Mouse (Mus musculus): Measurements from ENCODE around the gene Vti1a.
A peak's percentile ranks its signal among the peaks of the same experiment; 100 is the strongest.

Gene Vti1a

DNA sequence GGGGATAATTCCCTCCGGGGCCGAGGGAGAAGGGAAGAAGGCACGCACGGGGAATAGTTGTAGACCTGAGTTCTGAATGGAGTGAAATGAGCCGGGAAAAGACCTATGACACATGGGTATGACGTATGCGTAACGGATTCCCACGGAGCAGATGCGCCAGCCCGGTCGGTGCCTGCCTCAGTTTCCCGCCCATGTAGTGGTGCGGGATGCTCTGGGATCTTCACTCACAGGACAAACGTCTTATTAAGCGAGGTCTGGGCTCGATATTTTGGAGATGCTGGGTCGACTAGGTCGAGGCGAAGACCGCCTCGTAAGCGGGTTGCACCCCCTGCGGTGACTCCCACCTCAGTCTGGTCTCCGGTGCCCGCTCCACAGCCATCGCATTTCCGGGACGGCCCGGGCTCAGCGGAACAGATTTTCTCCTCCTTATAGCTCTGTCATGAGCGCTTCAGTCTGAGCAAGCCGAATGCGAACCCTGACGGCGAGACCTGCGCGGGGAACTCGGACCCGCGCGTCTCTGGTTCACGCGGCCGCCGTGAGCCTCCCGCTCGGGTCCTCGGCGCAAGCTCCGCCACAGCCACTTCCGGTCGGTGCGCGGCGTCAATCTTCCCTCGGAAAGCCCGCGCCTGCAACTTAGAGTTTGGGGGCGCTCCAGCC lies 515 bp upstream of the Vti1a start, which contains the start of gene Zdhhc6:
Gene Zdhhc6, minus strand, starts transcription at position 581 of the 657 bp plus-strand sequence.
- peak; percentile 87 for DNase-seq

DNA sequence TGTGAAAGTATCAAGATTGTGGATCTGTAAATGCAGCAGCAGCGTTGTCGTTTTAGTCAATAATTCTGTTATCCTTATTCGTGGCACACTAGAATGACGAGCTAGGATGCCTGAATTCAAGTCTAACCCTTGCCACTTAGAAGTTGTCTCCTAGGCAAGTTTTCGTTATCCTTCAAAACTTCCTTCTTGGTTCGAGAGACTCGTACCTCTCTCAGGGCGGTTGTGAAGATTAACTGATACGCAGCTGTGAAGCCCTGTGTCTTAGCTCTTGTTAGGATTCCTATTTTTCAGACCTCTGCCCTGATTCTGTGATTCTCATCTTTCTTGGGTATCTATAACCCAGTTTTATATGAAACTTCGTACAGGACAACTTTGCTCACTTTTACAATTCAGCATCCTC lies 806 bp downstream of the Vti1a start:
- no peak for DNase-seq

DNA sequence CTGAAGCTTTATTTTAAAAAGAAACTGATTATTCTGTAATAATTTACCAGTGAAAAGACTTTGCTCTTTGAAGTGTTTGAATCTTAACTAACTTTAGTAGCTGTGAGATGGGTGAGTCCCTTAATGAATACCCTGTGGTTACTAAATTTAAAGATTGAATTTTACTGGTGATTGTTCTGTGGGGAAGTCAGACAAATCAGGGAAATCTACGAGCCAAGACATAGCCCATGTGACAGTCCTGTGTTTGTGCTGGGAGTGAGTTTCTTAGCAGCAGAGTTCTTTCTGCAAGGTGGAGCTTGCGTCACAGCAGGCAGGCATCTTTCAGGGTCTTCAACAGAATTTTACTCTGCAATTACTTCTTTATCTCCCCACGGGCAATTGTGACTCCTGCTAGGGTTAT lies 2.9 kb downstream of the Vti1a start:
- DNase-seq = no peak

DNA sequence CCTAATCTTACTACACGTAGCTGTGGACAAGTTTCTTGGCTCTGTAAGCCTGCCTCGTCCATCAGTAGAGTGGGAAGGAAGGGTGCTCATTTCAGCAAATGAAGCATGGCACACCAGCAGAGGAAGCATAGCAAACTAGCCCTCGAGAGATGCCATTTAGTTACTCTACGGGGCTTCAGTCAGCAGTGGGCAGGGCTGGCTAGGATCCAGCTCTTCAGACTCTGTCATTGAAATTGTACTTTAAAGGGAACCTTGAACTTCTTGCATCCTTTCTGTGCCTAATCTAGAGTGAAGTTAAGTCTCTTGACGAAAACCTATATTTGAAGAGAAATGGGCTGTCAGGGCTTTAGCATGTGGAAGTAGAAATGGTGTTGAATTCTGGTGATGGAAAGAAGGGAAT lies 3.4 kb downstream of the Vti1a start:
- DNase-seq = no peak

DNA sequence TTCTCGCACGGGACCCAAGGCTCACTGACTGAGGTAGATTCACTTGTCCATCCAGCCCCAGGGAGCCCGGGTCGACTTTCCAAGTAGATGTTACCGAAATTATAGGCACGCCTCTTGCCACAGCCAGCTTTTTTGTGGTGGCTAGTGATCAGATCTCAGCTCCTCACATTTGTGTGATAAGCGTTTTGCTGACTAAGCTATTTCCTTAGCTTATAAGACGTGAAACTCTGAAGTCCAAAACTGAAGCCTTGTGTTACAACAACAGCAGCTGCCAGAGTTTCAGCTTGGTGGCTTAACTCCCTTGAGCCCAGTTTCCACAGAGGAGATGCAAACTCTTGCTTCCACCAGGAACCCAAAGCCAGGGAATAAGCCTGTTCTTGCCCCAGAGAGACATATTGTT lies 6.5 kb downstream of the Vti1a start:
- DNase-seq = no peak

DNA sequence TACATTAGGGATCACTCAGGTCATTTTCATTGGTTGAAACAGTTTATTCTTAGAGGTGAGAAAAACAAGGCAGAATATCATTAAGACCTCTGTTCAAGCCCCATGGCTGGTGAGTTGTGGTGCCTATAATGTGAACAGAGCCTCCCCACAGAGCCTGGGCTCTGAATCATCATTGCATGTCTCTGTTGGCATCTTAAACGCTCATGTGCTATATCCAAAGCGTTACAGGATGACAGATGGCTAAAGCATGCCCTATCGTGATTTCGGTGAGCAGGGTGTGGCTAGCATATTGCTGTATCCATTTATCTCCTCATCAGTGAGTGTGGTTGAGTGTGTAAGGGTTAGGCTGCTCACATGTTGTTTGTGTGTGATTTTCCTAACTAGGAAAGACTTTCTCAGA lies 11.4 kb downstream of the Vti1a start:
- no peak for DNase-seq

DNA sequence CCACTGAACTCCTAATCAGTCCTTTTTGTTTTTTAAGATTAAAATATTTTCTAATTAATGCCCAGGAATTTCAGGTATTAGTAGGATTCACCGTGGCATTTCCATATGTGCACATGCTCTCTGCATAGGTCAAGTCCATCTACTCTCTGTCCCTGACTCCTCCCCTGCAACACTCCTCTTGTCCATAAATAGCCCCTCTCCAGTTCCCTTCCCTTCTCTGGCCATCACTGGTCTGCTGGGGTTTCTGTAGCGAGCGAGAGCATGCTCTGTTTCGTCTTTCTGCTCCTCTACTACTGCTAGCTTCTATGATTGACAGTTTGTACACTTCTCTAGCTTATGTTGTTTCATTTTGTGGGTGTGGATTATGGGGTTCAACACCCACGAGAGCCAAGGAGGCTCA lies 15.7 kb downstream of the Vti1a start:
- DNase-seq = no peak

DNA sequence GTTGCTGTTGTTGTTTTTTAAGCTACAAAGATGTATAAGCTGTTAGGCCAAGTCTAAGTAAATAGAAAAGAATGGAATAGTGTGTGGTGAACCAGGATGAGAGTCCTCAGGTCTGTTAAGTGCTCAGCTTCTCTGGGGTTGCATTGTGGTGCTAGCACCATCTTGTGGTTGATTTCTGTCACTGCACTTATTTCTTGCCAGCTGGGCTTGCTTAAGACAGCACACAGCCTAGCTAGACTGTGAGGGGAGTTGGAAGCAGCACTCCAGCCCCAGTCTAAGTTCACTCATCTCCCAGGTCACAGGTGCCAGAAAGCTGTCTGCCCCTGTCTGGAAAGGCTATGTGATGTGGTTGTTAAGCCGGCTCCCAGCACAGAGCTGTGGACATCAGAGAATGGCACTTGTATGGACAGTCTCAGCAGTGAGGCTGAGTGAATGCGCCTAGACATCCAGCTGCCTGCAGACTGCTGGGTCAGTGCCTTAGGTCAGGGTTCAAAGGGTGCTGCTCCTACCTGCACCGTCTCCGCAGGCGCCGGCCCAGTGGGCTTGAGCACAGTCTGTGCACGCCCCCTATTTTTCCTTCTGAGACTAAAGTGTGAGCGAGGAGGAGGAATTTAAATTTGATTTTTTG lies 16.7 kb downstream of the Vti1a start:
- DNase-seq = peak; percentile 82

DNA sequence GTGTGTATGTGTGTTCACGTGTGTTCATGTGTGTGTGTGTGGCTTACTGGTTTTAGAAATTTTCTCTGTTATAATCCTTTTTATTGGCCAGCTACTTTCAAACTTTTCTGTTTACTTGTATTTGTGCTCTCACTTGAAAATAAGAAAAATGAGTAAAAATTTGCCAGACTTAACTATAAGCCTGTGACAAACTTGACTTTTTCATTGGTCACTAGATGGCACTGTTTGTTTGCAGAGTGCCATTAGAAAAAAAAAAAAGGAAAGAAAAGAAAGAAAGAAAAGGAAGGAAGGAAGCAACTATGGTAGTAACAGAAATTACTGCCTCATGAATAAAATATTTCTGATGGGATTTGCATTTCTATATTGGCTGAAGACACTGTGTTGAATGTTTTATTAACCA lies 19.8 kb downstream of the Vti1a start:
- DNase-seq = peak; percentile 53

DNA sequence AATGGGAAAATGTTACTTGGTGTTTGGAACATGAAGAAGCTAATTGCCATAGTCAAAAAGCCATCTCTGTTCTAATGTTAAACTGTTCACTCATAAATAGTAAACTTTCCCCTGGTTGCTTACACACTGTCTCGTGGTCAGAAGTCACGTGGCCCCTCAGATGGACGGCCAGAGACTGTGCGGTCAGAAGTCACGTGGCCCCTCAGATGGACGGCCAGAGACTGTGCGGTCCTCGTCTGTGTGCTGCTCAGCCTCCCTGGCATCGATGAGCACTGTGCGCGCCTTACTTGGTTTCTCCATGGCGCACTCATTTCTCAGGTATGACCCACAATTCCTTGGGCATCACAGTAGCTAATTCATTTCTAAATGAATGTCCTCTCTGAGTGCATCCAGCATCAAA lies 20.3 kb downstream of the Vti1a start:
- peak; percentile 51 for DNase-seq

DNA sequence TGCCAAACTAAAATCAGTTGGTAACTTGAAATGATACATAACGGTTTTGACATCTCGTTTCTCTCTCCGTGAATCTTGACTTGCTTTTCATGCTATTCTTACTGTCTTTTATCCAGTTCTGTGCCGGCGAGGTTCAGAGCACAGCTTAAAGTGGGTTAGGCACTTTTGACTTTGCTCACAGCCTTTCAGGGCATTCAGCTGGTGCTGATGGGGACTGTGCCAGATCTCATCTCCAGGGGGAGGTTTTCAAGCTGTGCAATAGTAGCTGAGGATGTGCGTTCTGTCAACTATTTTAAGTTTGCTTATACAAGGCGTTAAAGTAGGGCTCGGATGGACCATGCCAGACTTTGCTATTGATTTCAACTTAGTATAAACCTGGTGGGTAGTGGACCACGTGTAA lies 21.0 kb downstream of the Vti1a start:
- DNase-seq = peak; percentile 14

DNA sequence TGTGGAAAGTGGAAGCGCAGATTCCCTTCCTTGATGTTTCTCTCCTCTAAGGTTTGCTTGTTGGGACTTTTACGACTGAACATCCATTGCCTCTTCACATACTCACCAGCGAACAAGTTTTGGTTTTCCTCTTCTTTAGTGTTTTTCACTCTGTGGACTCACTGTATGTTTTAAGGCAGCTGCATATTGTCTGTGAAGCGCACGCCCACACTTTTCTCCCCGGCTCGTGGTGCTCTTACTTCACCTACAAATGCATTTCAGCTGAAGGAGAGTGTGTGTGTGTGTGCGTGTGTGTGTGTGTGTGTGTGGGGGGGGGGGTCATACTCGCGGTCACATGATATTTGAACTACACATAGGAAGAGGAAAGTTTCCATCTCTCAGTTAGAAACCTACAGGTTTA lies 21.6 kb downstream of the Vti1a start:
- DNase-seq = no peak

DNA sequence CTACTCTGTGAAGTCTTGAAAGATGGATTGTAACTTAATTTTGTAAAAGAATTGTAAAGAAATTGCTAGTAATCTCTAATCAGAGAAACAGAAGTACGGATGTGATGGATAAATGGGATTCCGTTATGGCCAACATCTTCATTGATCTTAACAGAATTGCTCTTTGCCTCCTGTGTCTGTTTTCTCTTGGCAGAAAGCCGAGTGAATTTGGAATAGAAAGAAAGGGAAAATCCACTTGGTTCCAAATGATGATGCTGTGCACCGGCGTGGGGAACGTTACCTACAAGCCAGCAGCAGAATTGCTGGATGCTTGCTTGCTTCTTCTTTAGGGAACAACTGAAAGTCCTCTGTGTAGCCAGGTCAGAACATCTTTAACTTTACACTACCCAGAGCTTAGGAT lies 24.4 kb downstream of the Vti1a start:
- DNase-seq = no peak

DNA sequence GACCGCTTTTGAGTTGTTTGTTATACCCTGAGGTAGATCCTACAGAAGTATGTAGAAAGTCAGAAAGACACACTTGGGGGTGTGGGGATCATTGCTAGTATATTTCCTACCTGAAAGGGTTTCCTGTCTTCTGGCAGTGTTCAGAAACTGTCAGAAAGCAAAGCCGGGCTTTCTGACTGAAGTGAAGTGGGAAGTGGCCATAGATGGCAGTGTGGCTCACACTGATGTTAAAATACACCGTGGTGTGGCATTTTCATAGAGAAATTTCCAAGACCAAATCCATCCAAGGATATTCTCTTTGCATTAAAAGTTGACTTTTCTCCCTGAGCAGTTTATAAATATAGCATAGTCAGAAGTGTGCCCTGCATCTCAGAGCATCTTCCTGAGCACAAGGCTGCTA lies 25.3 kb downstream of the Vti1a start:
- no peak for DNase-seq

DNA sequence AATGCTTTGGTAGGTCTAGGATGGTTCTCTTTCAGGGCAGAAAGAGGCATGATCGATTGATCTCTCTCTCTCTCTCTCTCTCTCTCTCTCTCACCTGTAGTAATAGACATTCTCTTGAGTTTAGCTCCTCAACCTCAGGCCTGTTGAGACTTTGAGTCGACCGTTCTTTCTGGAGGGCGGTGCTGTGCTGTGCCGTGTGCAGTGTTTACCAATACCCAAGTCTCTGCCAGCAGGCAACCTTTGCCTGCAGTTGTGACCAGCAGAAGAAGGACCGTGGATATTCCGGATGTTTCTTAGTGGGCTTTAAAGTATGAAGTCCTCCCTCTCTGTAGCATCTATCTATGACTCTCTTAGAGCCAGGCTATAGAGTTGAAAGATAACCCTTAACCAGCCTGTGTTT lies 26.3 kb downstream of the Vti1a start:
- no peak for DNase-seq

DNA sequence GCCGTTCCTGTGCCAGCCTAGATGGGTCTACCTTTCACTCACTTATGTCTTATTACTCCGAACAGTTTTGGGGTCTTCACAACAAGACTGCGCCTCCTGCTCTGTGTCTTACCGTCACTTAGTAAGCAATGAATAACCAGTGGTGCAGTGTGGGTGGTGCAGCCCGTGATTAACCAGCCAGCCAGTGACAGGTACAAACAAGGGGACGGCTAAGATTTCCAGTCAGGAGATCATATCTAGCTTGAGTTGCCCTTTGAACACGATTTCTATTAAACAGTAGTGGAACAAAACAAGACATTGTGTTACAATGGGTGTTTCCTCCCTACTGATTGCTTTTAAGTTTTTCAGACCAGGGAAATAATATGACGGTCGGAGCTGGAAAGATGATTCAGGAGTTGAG lies 27.2 kb downstream of the Vti1a start:
- DNase-seq = no peak

DNA sequence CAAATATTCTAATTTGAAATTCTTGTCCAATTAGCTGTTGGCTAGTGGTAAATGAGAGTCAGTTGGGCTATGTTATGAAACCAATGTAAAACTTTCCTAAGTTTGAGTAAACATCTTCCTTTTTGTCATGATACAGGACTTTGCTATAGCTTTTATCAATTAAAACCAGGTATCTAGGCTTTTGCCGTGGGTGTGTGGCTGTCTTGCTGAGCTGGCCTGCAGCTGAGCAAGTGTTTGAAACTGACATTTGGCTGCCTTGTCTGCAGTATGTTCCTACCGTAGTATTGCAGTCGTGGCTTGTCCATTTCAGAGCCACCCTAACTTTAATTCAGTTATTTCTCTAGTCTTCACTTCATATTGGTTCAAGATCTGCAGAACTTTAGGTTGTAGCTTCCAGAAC lies 32.1 kb downstream of the Vti1a start:
- DNase-seq = no peak

DNA sequence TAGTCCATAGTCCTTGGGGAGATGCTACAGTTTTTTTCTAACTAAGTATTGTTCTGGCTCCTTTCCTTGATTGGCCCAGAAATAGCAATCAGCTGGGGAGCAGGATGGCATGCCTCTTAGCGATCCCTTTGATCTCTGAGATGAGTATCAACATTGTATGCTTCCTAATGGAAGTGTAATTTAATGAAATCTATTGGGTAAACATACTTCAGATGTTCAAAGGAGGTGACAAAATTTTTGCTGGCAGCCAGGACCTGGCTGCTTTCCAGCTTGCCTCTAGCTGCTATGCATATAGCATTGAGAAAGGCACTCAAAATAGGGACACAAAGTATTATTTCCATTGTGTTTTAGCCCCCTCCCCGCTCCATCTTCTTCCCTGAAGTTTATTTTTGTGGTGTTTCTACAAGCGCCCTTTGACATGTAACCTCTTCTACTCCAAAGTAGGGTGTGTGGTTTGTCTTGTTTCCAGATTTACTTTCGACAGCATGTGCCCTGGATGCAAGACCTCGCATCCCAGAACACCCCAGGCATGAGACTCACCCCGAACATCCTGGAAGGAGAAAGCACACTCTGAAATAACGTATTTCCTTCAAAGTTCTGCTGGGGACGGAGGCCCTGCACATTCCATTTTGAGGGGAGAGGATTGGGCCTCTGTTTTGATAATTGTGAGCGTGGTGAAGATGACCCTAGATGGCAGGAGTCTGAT lies 34.7 kb downstream of the Vti1a start:
- peak; percentile 33 for DNase-seq

DNA sequence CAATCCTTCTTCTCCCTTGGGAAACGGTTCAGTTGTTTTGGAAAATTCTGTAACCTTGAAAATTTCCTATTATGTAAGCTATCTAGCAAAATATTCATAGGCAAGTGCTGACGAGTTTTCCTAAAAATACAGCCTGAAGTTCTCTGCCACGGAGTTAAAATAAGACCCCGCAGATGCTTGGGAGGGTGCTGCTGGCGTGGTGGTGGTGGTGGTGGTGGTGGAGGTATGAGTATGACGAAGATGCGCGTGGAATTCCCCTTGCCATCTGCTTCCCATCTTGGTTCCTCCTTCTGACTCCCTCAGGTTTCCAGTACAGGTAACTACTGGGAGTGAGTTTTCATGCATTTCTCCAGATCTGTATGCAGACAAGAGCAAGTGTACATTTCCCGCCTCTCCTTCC lies 46.5 kb downstream of the Vti1a start:
- no peak for DNase-seq

DNA sequence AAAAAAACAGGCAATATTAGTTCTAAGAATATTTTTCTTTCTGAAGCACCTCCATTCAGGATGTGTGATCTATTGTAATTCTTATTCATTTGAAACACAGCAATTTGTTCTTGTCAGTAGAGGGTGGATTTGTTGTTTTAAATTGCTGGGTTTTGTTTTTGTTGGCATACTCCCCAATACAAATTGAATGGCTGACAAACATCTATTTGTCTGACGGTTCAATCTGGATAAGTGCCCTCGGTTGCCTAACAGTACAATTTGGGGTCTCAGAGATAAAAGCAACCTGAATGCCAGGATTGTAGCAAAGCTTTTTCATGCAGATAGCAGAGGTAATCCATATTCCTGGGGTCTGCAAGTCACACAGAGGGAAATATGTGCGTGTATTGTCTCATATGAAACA lies 53.6 kb downstream of the Vti1a start:
- DNase-seq = no peak

DNA sequence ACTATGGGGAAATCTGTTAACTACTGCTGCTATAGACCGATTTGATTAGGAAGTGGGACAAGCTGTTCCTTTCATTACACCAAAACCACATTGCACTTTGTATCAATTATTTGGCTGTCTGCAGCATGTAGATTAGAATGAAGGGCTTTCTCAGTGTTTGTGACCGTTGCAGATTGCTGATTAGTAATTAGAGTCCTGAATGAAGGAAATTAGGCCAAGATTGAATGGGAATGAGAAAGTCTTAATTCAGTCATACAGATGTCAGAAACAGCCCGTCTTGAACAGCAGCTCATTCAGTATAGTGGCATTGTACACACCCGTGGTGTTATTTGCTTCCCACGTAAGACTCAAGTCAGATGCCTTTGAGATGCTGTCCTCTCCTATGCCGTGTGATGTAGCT lies 60.2 kb downstream of the Vti1a start:
- no peak for DNase-seq

DNA sequence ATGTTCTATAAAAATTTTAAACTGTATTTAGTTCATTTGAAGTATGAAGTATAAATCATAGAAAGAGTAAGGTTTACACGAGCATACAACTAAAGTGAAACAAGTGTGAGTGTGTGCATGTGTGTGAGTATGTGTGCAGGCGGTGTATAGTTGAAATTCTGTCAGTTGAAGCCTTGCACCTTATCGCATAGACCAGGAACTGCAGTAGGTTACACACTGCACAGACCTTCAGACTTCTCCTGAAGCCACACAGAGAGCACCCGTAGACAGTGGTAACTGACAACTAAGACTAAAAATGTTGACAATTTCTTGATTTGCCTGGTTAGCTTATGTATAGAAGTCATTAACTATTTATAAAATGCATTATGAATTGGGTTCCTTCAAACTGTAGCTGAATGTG lies 61.4 kb downstream of the Vti1a start:
- no peak for DNase-seq

DNA sequence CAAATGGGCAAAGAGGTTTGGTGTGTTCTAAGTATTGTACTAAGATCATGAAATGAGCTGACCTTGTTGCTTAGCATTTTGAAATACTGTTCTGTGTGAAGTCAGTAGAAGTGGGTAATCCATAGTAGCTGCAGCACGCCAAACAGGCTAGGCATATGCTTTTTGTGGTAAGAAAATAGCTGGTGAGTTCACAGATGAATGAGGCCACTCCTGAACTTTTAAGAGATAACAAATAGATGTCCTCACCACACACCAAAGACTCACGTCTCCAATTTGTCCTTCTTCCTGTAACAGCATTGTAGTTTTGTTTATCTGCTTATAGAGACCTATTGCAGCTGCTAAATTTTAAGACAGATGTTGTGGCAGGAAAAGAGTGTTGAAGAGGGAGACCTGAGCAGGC lies 62.8 kb downstream of the Vti1a start:
- DNase-seq = no peak

DNA sequence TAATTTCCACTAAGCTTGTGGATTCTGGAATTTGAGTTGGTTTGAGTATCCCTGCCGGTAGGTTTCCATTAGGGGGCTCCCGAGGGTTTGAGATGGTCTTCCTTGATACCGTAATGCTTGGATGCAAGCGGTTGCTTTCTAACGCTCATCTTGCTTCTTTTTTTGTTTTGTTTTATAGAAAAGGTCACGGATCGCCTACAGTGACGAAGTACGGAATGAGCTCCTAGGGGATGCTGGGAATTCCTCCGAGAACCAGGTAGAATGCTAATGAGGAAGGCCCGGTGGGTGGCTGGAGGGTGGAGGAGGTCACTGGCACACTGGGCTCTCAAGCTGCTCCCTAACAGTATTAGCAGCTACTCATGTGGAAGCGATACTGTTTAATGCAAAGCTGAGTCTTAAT lies 64.7 kb downstream of the Vti1a start:
- DNase-seq = no peak

DNA sequence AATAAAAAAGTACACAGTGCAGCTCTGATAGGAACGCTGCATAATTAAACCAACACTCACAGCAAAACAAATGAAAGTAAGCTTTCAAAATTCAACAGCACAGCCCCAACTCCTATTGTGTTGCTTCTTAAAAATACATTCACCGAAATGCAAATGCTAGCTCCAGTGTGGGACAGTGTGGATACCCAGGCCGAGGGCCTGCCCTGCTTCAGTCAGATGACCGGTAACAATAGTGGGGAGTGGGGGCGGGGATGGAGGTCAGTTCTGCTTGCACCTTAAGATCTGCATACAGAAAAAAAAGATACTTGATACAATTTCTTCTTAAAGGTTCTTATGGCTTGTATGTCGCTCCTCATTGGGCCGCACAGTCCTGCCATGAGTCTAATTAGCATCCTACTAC lies 65.2 kb downstream of the Vti1a start:
- no peak for DNase-seq

All from lung, postnatal 10 days (tissue).